Mouse (Mus musculus) limb, embryonic 11.5 days (tissue): ENCODE measurements around the gene Pheta1. TPM values are rescaled to one million over a fixed set of nuclear protein-coding genes. Genes with fewer than 3 reads are reported as not detected.

ENCODE experiments used
- ATAC-seq: fragments of 200-750 bp; cut with Nextera tagmentation; 2 replicates; pipeline ENCODE4 v1.8.0; 2017; ENCODE audit warnings: low read depth; ENCODE audit not compliant: insufficient number of reproducible peaks, low FRiP score, low TSS enrichment
- DNase-seq: peaks from one replicate; pipeline ENCODE4 v3.0.0-alpha.2; 2015; ENCODE audit warnings: low spot score
- H3K27ac ChIP-seq: fragments of 300-500 bp; sonication (generic); replicated peaks from 2 replicates; pipeline ENCODE4 v1.5.1; 2014; ENCODE audit warnings: low read depth, mild to moderate bottlenecking, low read length
- H3K27me3 ChIP-seq: fragments of 300-500 bp; sonication (generic); 2 replicates; pipeline ENCODE4 v1.6.1; 2014; ENCODE audit warnings: mild to moderate bottlenecking, low read length, mixed read lengths; ENCODE audit not compliant: control insufficient read depth, insufficient read depth
- H3K36me3 ChIP-seq: fragments of 300-500 bp; sonication (generic); 2 replicates; pipeline ENCODE4 v1.6.1; 2014; ENCODE audit warnings: mild to moderate bottlenecking, low read length, moderate library complexity, mixed read lengths; ENCODE audit not compliant: control insufficient read depth, insufficient read depth
- H3K4me1 ChIP-seq: fragments of 300-500 bp; sonication (generic); 2 replicates; pipeline ENCODE4 v1.6.1; 2014; ENCODE audit warnings: low read length, mixed read lengths; ENCODE audit not compliant: control insufficient read depth, insufficient read depth
- H3K4me2 ChIP-seq: fragments of 300-500 bp; sonication (generic); 2 replicates; pipeline ENCODE4 v1.6.1; 2014; ENCODE audit warnings: low read depth, mild to moderate bottlenecking, moderate library complexity; ENCODE audit not compliant: severe bottlenecking
- H3K4me3 ChIP-seq: fragments of 300-500 bp; sonication (generic); 2 replicates; pipeline ENCODE4 v1.5.1; 2014; ENCODE audit warnings: low read depth, low read length
- H3K9ac ChIP-seq: fragments of 300-500 bp; sonication (generic); 2 replicates; pipeline ENCODE4 v1.6.1; 2014; ENCODE audit warnings: mild to moderate bottlenecking, low read length
- H3K9me3 ChIP-seq: fragments of 300-500 bp; sonication (generic); 2 replicates; pipeline ENCODE4 v1.6.1; 2016; ENCODE audit warnings: low read length; ENCODE audit not compliant: control insufficient read depth
- WGBS: fragments of 180-500 bp; shearing (Covaris S2); extraction: QIAGEN DNeasy Blood & Tissue Kit; methylation state at CpG from one replicate; pipeline ENCODE4 v1.1.7; 2014; 5-methylcytosine and 5-hydroxymethylcytosine counted together
- microRNA-seq: library from miRNA; unstranded; fragments of <30 nt; microRNA quantifications from one replicate; pipeline ENCODE4, GENCODE M21; 2016
- polyA plus RNA-seq: library from polyadenylated mRNA; unstranded; fragments of >200 nt; fragmentation: Nextera tagmentation; extraction: Ambion mirVana; gene quantifications from 2 replicates; pipeline ENCODE4 v1.2.1, GENCODE M21; 2014

Gene Pheta1
- polyA plus RNA-seq, 1 experiment from 2014 or later: 36.8 TPM

DNA sequence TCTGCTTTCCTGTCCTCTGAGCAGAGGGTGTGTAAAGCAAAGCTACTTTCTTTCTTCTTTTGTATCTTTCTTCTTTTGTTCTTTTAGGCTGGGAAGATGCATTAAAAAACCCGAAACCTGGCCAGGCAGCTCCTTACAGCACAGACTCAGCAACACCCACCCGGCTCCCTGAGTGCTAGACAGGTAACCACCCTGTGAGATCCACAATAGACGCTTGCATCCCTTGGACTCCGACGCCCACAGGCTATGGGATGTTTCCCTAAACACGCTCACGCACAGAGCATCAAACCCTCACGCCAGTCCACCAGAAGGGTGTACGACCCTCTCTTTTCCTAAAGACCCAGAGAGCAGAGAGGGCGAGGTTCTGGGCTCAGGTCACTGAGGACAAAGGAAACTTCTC is 45.9 kb downstream of the Pheta1 start:
- DNase-seq (no peak), ATAC-seq (no peak)
- H3K4me1 ChIP-seq: peaks cover 5% of the 10 kb centered on the region; the same call in 1 of the 2 replicates
- 65% methylated on average over 10 of the region's 10 CpGs for WGBS
- no peaks in the 10 kb centered on the region for H3K36me3 ChIP-seq
- no peak overlapping the region for H3K9ac ChIP-seq
- no peak overlapping the region for H3K4me2 ChIP-seq
- H3K27ac ChIP-seq: no peak overlapping the region
- no peak overlapping the region for H3K4me3 ChIP-seq
- no peaks in the 10 kb centered on the region for H3K27me3 ChIP-seq
- no peaks in the 10 kb centered on the region for H3K9me3 ChIP-seq

DNA sequence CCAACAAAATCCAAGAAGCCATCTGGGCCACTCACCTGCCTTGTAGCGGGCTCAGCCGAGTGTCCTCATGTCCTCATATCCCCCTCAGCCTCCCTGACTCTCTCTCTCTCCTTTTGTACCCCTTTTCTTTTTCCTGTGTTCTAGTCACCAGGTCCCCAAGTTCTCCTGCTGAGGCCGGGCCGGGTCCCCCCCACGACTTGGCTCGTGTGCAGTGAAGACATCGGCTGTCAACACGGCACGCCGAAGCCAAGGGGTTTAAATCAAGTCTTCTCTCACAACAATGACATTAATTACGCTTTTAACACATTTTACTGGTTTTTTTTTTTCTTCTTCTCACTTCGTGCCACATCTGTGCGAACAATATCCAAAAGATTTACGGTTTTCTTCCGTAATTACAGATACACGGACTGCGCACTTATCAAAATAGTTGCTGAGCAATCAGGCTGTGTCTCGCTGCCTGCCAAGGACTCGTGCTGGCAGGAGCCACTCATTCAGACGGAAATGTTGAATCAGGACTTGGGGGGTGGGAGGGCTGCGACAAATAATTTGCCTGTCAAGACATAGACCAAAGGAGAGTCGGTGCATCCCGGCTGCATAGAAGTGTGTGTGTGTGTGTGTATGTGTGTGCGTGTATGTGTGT is 46.5 kb downstream of the Pheta1 start:
- Histone ChIP-seq H3K9ac (no peak overlapping the region), H3K4me2 (no peak overlapping the region), H3K4me1 (peaks cover 2% of the 10 kb centered on the region; the same call in 1 of the 2 replicates), H3K27me3 (no peaks in the 10 kb centered on the region), H3K27ac (no peak overlapping the region), H3K36me3 (no peaks in the 10 kb centered on the region), H3K4me3 (no peak overlapping the region), H3K9me3 (no peaks in the 10 kb centered on the region)
- 51% methylated on average over 24 of the region's 24 CpGs for WGBS
- DNase-seq (no peak), ATAC-seq (no peak)

DNA sequence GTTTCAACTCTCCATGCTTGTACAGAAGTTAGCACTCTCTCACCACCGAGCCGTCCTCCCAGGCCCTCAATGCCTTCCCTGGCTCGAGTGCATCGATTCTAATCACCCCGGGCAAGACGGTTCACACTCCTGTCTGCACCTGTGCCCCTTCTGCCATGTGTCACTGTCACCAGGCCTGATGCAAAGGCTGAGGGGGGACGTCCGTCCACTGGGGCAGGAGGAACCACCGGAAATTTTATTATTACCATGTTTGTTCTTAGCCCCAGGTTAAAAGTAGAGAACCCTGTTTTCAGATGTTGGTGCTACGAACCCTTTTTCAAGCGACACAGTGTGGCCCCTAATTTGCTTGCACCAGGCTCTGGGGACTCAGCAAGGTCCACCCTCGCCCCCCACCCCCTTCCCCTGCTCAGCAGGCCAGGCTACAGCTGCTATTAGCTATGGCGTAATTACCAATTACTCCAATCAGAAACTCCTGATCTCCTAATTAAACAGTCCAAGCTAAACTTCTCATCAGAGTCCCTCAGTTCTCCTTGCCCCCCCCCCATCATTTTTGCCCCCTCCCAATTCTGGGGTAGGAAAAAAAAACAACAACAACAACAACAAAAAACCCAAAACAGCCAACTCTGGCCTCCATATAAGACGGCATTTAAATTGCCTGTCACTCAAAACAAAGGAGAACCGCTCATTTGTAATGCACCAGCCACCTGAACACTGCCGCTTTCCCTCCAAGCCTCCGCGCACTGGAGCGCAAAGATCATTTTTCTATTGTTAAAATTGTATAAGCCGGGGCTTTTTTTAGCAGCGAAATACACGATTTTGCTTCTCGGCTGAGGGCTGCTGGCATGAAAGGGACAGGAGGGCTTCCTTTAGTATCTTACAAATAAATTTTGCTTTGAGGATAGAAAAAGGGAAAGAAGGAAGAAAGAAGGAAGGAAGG is 54.3 kb downstream of the Pheta1 start:
- Histone ChIP-seq H3K27ac (no peak overlapping the region), H3K27me3 (no peaks in the 10 kb centered on the region), H3K9me3 (no peaks in the 10 kb centered on the region), H3K9ac (no peak overlapping the region), H3K4me1 (peaks cover 10% of the 10 kb centered on the region), H3K4me3 (no peak overlapping the region), H3K4me2 (no peak overlapping the region), H3K36me3 (no peaks in the 10 kb centered on the region)
- 48% methylated on average over 23 of the region's 23 CpGs for WGBS
- no peak for DNase-seq
- no peak for ATAC-seq

Small RNAs within 50 kb of the gene (microRNA-seq; reads per million reads assigned to microRNA genes)
- gene Mir7031: not detected

Other genes with a start within 250 kb of the Pheta1 start
- gene Acad12, start 230.0 kb upstream of the Pheta1 start, polyA plus RNA-seq: 2.5 and 3.0 TPM in 2 replicates
- 1.3 and 1.7 TPM in 2 replicates for gene Acad10, start 188.5 kb upstream of the Pheta1 start, polyA plus RNA-seq
- gene Brap, start 188.4 kb upstream of the Pheta1 start, polyA plus RNA-seq: 37.1 and 42.7 TPM in 2 replicates
- 74.4 and 84.9 TPM in 2 replicates for gene Atxn2, start 137.6 kb upstream of the Pheta1 start, polyA plus RNA-seq
- gene Sh2b3, start 11.3 kb upstream of the Pheta1 start, polyA plus RNA-seq: 10.2 and 11.0 TPM in 2 replicates
- 3.0 and 3.7 TPM in 2 replicates for gene Cux2, start 201.1 kb downstream of the Pheta1 start, polyA plus RNA-seq